Mouse (Mus musculus) lung, embryonic 15.5 days (tissue): ENCODE measurements around the gene Tcl1b3. TPM values are rescaled to one million over a fixed set of nuclear protein-coding genes. Genes with fewer than 3 reads are reported as not detected.
"Not testable (repeated sequence)": the region's sequence is repeated elsewhere in the genome, so short reads cannot be mapped to it uniquely, and the experiment has no call there.

ENCODE experiments used
- ATAC-seq: fragments of 200-750 bp; cut with Nextera tagmentation; 2 replicates; pipeline ENCODE4 v1.8.0; 2017; ENCODE audit warnings: moderate number of reproducible peaks, borderline replicate concordance; ENCODE audit not compliant: low FRiP score, low TSS enrichment; ENCODE audit errors: extremely low read depth
- H3K27ac ChIP-seq: fragments of 300-500 bp; sonication (generic); 2 replicates; pipeline ENCODE4 v1.5.1; 2015; ENCODE audit warnings: moderate library complexity, mild to moderate bottlenecking, inconsistent platforms
- H3K27me3 ChIP-seq: fragments of 300-500 bp; sonication (generic); 2 replicates; pipeline ENCODE4 v1.6.1; 2015; ENCODE audit warnings: inconsistent platforms
- H3K36me3 ChIP-seq: fragments of 300-500 bp; sonication (generic); 2 replicates; pipeline ENCODE4 v1.6.1; 2015; ENCODE audit warnings: inconsistent platforms
- H3K4me1 ChIP-seq: fragments of 300-500 bp; sonication (generic); 2 replicates; pipeline ENCODE4 v1.6.1; 2015; ENCODE audit warnings: inconsistent platforms
- H3K4me2 ChIP-seq: fragments of 300-500 bp; sonication (generic); 2 replicates; pipeline ENCODE4 v1.6.1; 2015; ENCODE audit warnings: inconsistent platforms, mild to moderate bottlenecking, moderate library complexity
- H3K4me3 ChIP-seq: fragments of 300-500 bp; sonication (generic); 2 replicates; pipeline ENCODE4 v1.5.1; 2015; ENCODE audit warnings: mild to moderate bottlenecking, inconsistent platforms
- H3K9ac ChIP-seq: fragments of 300-500 bp; sonication (generic); 2 replicates; pipeline ENCODE4 v1.6.1; 2015; ENCODE audit warnings: inconsistent platforms
- H3K9me3 ChIP-seq: fragments of 300-500 bp; sonication (generic); 2 replicates; pipeline ENCODE4 v1.6.1; 2016; ENCODE audit warnings: inconsistent platforms
- WGBS: fragments of 180-500 bp; shearing (Covaris S2); methylation state at CpG from one replicate; pipeline ENCODE4 v1.1.7; 2015; 5-methylcytosine and 5-hydroxymethylcytosine counted together
- polyA plus RNA-seq: library from polyadenylated mRNA; unstranded; fragments of >200 nt; fragmentation: Nextera tagmentation; extraction: Ambion mirVana; gene quantifications from 2 replicates; pipeline ENCODE4 v1.2.1, GENCODE M21; 2015

The Tcl1b3 gene
- not detected in 2 replicates for polyA plus RNA-seq

DNA sequence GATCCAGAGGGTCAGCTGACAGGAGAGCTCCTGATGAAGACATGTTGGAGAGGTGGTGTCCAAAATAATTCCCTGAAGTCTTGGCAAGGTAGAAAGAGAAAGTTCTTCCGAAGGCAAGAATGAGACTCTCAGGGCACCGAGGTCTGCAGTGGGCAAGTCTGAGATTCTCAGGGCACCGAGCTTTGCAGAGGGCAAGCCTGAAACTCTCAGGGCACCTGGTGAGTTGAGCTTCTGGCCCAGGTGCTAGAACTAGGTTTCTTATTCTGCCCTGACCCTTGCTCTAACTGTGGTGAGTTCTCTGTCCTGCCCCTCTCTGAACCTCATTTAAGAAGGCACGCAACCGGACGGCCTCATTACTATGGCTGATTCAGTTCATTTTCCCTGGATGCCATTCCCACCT lies at the start of gene Tcl1b3:
Gene Tcl1b3 (plus strand): TSS at position 301 of the 400 bp plus-strand sequence.
- not testable (repeated sequence) for H3K9ac ChIP-seq, H3K4me1 ChIP-seq, H3K27ac ChIP-seq, H3K4me2 ChIP-seq, H3K9me3 ChIP-seq, H3K4me3 ChIP-seq, H3K27me3 ChIP-seq, H3K36me3 ChIP-seq, ATAC-seq
- 87% methylated on average over 6 of the region's 6 CpGs for WGBS

DNA sequence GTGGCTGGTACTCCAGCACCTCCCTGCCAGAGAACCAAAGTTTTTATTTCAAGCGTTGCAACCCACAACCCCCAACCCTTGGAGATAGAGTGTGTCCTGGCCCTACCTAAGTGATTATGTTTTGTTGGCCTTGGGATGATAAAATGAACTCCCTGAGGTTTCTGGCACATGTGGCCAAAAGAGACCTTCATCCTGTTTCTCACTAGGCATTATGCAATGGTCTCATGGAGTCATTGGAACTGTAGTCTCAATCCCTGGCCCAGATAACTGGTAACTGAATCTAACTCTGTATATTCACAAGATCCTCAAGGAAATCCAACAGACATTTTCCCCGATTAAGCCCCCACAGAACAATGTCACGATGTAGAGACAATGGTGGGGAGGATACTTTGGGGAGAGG lies 47.7 kb upstream of the Tcl1b3 start:
- no peak overlapping the region for H3K4me3 ChIP-seq
- WGBS, result 87% methylated on average over 3 of the region's 3 CpGs
- no peak for ATAC-seq
- no peak overlapping the region for H3K9ac ChIP-seq
- no peak overlapping the region for H3K4me2 ChIP-seq
- H3K27me3 ChIP-seq, result no peaks in the 10 kb centered on the region
- no peaks in the 10 kb centered on the region for H3K4me1 ChIP-seq
- H3K27ac ChIP-seq, result no peak overlapping the region
- H3K36me3 ChIP-seq, result no peaks in the 10 kb centered on the region
- no peaks in the 10 kb centered on the region for H3K9me3 ChIP-seq

DNA sequence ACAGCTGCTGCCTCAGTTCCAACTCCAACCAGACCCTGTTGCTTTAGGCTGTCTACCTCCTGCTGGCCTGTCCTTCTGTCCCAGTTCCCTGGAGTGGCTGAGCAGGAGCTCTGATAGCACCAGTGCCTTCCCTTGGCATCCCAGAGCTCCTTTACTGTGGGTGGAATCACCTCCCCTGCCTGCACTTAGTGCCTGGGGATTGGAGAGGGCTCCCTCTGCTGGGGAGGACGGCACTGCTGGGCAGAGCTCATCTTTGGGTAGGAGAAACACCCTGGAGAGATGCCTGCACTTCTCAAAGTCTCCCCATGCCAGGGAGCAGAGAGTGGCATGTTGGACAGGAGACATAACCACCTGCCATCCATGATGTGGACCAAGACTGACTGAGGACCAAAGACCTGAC lies 45.9 kb upstream of the Tcl1b3 start:
- not testable (repeated sequence) for H3K27ac ChIP-seq, H3K36me3 ChIP-seq, H3K27me3 ChIP-seq, H3K9me3 ChIP-seq, ATAC-seq, H3K4me1 ChIP-seq, H3K9ac ChIP-seq, H3K4me2 ChIP-seq, H3K4me3 ChIP-seq
- WGBS, result 17% methylated on average over 1 of the region's 1 CpGs

DNA sequence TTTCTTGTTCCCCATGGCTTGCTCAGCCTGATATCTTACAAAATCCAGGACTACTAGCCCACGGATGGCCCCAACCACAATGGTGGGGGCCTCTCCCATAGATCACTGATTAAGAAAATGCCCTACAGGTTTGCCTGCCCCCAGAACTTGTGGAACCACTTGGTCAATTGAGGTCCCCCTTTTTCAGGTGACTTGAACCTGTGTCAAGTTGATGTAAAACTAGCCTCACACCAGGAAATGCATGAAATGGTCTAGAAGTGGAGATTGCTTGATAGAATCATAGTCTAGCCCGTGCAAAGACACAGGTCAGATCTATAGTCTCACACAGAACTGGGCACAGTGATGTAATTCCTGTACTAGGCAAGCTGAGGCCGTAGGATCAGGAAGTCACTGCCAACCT lies 45.1 kb upstream of the Tcl1b3 start, which contains the start of gene Tcl1b2:
Gene Tcl1b2 (plus strand): TSS at position 301 of the 400 bp plus-strand sequence.
- H3K4me2 ChIP-seq, result no peak within 1 kb of the TSS
- WGBS, result 61% methylated on average over 3 of the region's 3 CpGs
- no peak within 1 kb of the TSS for H3K9ac ChIP-seq
- H3K4me1 ChIP-seq, result no peaks in the 10 kb centered on the region
- no peaks in the 10 kb centered on the region for H3K27me3 ChIP-seq
- no peak within 1 kb of the TSS for H3K27ac ChIP-seq
- no peak within 1 kb of the TSS for H3K4me3 ChIP-seq
- no peak for ATAC-seq
- no peaks in the 10 kb centered on the region for H3K36me3 ChIP-seq
- H3K9me3 ChIP-seq, result no peaks in the 10 kb centered on the region

DNA sequence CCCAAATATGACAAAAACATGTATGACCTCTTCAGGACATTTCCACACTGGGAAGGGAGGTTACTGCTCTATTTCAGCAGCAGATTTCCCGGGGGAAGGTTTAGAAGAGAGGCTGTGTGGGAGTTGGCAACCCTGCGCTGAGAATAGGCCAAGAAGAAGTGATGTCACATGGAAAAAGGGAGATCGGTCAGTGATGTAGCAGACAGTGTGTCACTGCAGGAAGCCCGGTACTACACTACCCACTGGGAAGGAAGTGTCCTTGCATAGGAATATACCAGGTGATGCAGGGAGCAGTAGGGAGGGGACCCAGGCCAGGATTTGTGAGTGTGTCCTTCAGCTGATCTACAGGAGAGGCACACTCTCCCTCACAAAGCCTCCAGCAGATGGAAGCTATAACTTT lies 35.6 kb upstream of the Tcl1b3 start:
- not testable (repeated sequence) for H3K27ac ChIP-seq, H3K4me1 ChIP-seq, H3K27me3 ChIP-seq, H3K4me3 ChIP-seq, H3K9me3 ChIP-seq, H3K36me3 ChIP-seq, ATAC-seq, H3K4me2 ChIP-seq, H3K9ac ChIP-seq
- 69% methylated on average over 4 of the region's 4 CpGs for WGBS

DNA sequence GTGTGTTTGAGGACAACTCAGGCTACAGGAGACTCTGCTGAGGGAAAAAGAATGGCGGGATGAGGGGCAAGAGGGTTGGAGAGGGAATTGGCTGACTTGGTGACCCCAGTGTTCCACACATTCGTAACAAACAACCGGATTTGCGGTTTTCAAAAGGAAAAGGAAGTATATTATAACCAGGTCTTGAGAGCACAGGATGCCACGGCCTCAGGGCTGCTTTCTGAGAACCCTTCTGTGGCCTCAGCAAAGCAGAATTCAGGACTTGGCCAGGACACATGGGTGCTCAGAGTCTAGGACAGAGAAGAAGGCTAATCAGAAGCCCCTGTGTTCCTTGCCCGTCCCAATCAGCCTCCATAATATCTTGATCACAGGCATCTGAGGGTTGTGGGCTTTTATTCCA lies 32.0 kb upstream of the Tcl1b3 start:
- ATAC-seq, result no peak
- H3K4me2 ChIP-seq, result no peak overlapping the region
- no peak overlapping the region for H3K27ac ChIP-seq
- H3K9me3 ChIP-seq, result no peaks in the 10 kb centered on the region
- H3K36me3 ChIP-seq, result no peaks in the 10 kb centered on the region
- WGBS, result 78% methylated on average over 6 of the region's 6 CpGs
- H3K4me3 ChIP-seq, result no peak overlapping the region
- no peak overlapping the region for H3K9ac ChIP-seq
- no peaks in the 10 kb centered on the region for H3K4me1 ChIP-seq
- no peaks in the 10 kb centered on the region for H3K27me3 ChIP-seq

DNA sequence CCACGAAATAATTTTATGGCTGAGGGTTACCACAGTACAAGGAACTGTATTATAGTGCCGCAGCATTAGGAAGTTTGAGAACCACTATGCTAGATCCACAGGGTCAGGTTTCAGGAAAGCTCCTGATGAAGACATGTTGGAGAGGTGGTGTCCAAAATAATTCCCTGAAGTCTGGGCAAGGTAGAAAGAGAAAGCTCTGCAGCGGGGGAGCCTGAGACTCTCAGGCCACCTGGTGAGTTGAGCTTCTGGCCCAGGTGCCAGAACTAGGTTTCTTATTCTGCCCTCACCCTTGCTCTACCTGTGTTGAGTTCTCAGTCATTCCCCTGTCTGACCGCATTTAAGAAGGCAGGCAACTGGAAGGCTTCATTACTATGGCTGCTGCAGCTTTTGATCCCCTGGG lies 31.5 kb upstream of the Tcl1b3 start, which contains the start of gene Tcl1b1:
Gene Tcl1b1 (plus strand): TSS at position 301 of the 400 bp plus-strand sequence.
- Histone ChIP-seq H3K4me3 (no peak within 1 kb of the TSS), H3K27ac (no peak within 1 kb of the TSS), H3K4me2 (no peak within 1 kb of the TSS), H3K36me3 (no peaks in the 10 kb centered on the region), H3K9me3 (no peaks in the 10 kb centered on the region), H3K27me3 (no peaks in the 10 kb centered on the region), H3K9ac (no peak within 1 kb of the TSS), H3K4me1 (no peaks in the 10 kb centered on the region)
- no peak for ATAC-seq
- 69% methylated on average over 4 of the region's 4 CpGs for WGBS

DNA sequence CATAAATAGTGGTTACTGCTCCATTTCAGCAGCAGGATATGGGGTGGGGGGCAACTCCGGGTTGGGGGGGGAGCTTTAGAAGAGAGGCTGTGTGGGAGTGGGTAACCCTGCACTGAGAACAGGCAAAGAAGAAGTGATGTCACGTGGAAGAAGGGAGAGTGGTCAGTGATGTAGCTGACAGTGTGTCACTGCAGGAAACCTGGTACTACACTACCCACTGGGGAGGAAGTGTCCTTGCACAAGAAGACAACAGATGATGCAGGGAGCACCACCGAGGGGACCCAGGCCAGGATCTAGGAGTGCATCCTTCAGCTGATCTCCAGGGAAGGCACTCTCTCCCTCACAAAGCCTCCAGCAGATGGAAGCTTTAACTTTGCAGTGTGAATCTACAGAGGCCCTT lies 24.1 kb upstream of the Tcl1b3 start:
- H3K9me3 ChIP-seq, result no peaks in the 10 kb centered on the region
- no peaks in the 10 kb centered on the region for H3K4me1 ChIP-seq
- H3K27me3 ChIP-seq, result no peaks in the 10 kb centered on the region
- H3K27ac ChIP-seq, result no peak overlapping the region
- H3K4me3 ChIP-seq, result no peak overlapping the region
- H3K4me2 ChIP-seq, result no peak overlapping the region
- H3K36me3 ChIP-seq, result no peaks in the 10 kb centered on the region
- no peak for ATAC-seq
- WGBS, result 63% methylated on average over 3 of the region's 3 CpGs
- H3K9ac ChIP-seq, result no peak overlapping the region

DNA sequence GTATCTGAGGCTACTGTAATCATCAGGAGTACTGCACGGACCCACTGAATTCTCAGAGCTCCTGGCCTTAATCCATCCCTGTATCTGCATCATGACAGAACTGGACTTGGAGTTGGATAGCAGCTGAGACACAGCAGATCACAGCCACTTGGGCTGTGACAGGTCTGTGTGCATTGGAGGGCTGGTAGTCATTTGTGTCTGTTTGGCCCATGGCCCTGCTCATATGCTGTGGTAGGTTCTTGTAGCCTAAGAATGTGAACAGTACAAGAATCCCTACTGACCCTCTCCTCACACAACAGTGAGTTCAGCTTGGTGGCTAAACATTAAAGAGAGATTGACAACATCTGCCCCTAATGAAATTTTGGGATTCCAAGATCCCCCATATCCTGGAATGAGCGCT lies 17.5 kb upstream of the Tcl1b3 start:
- Histone ChIP-seq H3K4me2 (no peak overlapping the region), H3K9me3 (no peaks in the 10 kb centered on the region), H3K9ac (no peak overlapping the region), H3K27ac (no peak overlapping the region), H3K4me1 (no peaks in the 10 kb centered on the region), H3K36me3 (no peaks in the 10 kb centered on the region), H3K27me3 (no peaks in the 10 kb centered on the region), H3K4me3 (no peak overlapping the region)
- WGBS, result 77% methylated on average over 2 of the region's 2 CpGs
- peak; percentile 85 for ATAC-seq

DNA sequence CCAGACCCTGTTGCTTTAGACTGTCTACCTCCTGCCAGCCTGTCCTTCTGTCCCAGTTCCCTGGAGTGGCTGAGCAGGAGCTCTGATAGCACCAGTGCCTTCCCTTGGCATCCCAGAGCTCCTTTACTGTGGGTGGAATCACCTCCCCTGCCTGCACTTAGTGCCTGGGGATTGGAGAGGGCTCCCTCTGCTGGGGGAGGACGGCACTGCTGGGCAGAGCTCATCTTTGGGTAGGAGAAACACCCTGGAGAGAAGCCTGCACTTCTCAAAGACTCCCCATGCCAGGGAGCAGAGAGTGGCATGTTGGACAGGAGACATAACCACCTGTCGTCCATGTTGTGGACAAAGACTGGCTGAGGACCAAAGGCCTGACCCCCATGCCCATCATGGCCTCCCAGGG lies 16.5 kb upstream of the Tcl1b3 start:
- not testable (repeated sequence) for H3K4me1 ChIP-seq, H3K9ac ChIP-seq, H3K9me3 ChIP-seq, H3K4me2 ChIP-seq, H3K4me3 ChIP-seq, H3K27ac ChIP-seq, H3K36me3 ChIP-seq, ATAC-seq, H3K27me3 ChIP-seq
- WGBS, result 25% methylated on average over 2 of the region's 2 CpGs

DNA sequence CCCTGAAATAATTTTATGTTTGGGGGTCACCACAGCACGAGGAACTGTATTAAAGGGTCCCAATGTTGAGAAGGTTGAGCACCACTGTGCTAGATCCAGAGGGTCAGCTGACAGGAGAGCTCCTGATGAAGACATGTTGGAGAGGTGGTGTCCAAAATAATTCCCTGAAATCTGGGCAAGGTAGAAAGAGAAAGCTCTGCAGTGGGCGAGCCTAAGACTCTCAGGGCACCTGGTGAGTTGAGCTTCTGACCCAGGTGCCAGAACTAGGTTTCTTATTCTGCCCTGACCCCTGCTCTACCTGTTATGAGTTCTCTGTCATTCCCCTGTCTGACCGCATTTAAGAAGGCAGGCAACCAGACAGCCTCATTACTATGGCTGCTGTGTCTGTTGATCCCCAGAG lies 14.8 kb upstream of the Tcl1b3 start, which contains the start of gene Tcl1b5:
Gene Tcl1b5 (plus strand): TSS at position 301 of the 400 bp plus-strand sequence.
- not testable (repeated sequence) for H3K9ac ChIP-seq, H3K4me1 ChIP-seq, H3K4me2 ChIP-seq, H3K27ac ChIP-seq, H3K36me3 ChIP-seq, H3K4me3 ChIP-seq, H3K9me3 ChIP-seq, H3K27me3 ChIP-seq, ATAC-seq
- WGBS, result 62% methylated on average over 3 of the region's 3 CpGs

DNA sequence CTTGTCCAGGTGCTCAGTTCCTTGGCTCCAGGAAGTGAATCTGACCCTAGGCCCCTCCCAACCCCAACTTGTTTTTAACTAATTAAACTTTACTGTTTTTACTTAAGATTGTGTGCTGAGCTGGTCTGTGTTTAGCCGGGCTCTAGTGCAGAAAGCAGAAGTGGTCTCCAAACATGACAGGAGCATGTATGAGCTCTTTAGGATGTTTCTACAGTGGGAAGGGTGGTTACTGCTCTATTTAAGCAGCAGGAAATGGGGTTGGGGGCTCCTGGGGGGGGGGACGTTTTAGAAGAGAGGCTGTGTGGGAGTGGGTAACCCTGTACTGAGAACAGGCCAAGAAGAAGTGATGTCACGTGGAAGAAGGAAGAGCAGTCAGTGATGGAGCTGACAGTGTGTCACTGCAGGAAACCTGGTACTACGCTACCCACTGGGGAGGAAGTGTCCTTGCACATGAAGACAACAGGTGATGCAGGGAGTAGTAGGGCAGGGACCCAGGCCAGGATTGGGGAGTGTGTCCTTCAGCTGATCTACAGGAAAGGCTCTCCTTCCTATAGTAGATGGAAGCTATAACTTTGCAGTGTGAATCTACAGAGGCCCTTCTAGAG lies 9.7 kb upstream of the Tcl1b3 start:
- not testable (repeated sequence) for H3K4me1 ChIP-seq, H3K4me2 ChIP-seq, H3K27ac ChIP-seq, H3K9me3 ChIP-seq, H3K27me3 ChIP-seq, H3K4me3 ChIP-seq, H3K9ac ChIP-seq, ATAC-seq, H3K36me3 ChIP-seq
- 54% methylated on average over 4 of the region's 4 CpGs for WGBS

DNA sequence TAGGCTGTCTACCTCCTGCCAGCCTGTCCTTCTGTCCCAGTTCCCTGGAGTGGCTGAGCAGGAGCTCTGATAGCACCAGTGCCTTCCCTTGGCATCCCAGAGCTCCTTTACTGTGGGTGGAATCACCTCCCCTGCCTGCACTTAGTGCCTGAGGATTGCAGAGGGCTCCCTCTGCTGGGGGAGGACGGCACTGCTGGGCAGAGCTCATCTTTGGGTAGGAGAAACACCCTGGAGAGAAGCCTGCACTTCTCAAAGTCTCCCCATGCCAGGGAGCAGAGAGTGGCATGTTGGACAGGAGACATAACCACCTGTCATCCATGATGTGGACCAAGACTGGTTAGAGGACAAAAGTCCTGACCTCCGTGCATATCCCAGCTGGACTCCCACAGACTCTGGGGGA lies 1.9 kb upstream of the Tcl1b3 start:
- WGBS, result 45% methylated on average over 2 of the region's 2 CpGs

More for the DNA sequence above, 1.9 kb upstream of the Tcl1b3 start:
- H3K9ac ChIP-seq, H3K36me3 ChIP-seq, H3K4me1 ChIP-seq, H3K4me2 ChIP-seq, H3K27ac ChIP-seq, H3K27me3 ChIP-seq, H3K4me3 ChIP-seq, H3K9me3 ChIP-seq: not testable (repeated sequence)
- ATAC-seq, result peak; percentile 23; the same call in 1 of the 2 replicates
